Comparison of ENCODE assay signal across 10 mouse cellular contexts in the genomic region with DNA sequence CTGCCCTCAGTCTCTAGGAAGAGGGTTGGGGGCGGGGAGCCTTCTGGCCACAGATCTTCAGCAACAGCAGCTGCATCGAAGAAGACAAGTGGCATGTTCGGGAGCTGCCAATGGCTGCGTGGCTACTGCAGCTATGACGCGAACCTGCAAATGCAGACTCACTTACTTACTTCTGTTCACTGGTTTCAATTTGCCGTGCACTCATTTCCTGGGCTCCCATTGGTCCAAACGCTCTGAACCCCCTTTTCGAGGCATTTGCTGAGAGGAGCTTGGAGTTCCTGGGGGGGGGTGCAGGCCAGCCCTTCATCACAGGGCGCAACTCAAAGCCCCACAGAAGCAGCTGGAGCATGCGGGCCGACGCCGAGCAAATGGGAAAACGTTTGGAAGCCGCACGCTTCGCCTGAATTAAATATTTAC.
DNase-seq lines count a peak whose midpoint lies in the region; ATAC-seq and TF ChIP-seq lines count a peak whose summit lies in the region.
"Had no signal": no experiment of that assay in that cellular context is flagged by ENCODE, and none has a peak within 500 bp of the region (broad histone marks: within the 10 kb centered on the region; RNA-seq: fewer than 3 reads in every experiment).

No protein-coding gene starts in this region.

- no peak overlapping the region for H3K9ac ChIP-seq in limb, embryonic 12.5 days (replicated peaks)
- H3K9ac ChIP-seq in limb, embryonic 14.5 days (ENCODE audit: low read depth, low read length, severe bottlenecking), result no peak overlapping the region
- H3K9ac ChIP-seq in stomach, embryonic 15.5 days, result no peak overlapping the region

- no peak overlapping the region for H3K4me2 ChIP-seq in limb, embryonic 12.5 days
- peak overlapping the region; percentile 13 for H3K4me2 ChIP-seq in limb, embryonic 14.5 days (replicated peaks; ENCODE audit: low read depth, low read length, severe bottlenecking)
- H3K4me2 ChIP-seq in stomach, embryonic 15.5 days, result peak overlapping the region; percentile 44
- H3K4me2 ChIP-seq: heart, embryonic 11.5 days had no signal

- H3K36me3 ChIP-seq in limb, embryonic 12.5 days, result no peaks in the 10 kb centered on the region
- H3K36me3 ChIP-seq in limb, embryonic 10.5 days, result no peaks in the 10 kb centered on the region
- H3K36me3 ChIP-seq in limb, embryonic 14.5 days (ENCODE audit: control insufficient read depth, insufficient read depth, low read length), result no peaks in the 10 kb centered on the region
- no peaks in the 10 kb centered on the region for H3K36me3 ChIP-seq in stomach, embryonic 15.5 days

- H3K4me1 ChIP-seq in limb, embryonic 12.5 days (replicated peaks), result peaks cover 18% of the 10 kb centered on the region
- H3K4me1 ChIP-seq in limb, embryonic 10.5 days, result peaks cover 11% of the 10 kb centered on the region
- H3K4me1 ChIP-seq in limb, embryonic 14.5 days (ENCODE audit: control insufficient read depth, insufficient read depth, low read length), result no peaks in the 10 kb centered on the region; the same call in 1 of the 2 replicates
- H3K4me1 ChIP-seq in stomach, embryonic 15.5 days, result no peaks in the 10 kb centered on the region

- TF ChIP-seq CTCF in brain, embryonic 14.5 days (IDR thresholded peaks at IDR 0.05; ENCODE audit: borderline replicate concordance, extremely low read depth, insufficient read depth, insufficient read length), result no peak

- no peak for ATAC-seq in limb, embryonic 12.5 days (ENCODE audit: insufficient number of reproducible peaks, insufficient read depth, low FRiP score, low TSS enrichment, low read depth)
- no peak for ATAC-seq in limb, embryonic 14.5 days (ENCODE audit: low FRiP score, low read depth)
- no peak for ATAC-seq in stomach, embryonic 15.5 days (ENCODE audit: insufficient read depth, low FRiP score, low read depth)
- ATAC-seq in erythroid progenitor cell, adult 5-6 weeks (replicated peaks; ENCODE audit: low FRiP score, poor library complexity, severe bottlenecking), result no peak

- H3K4me3 ChIP-seq in limb, embryonic 12.5 days (replicated peaks), result no peak overlapping the region
- H3K4me3 ChIP-seq in limb, embryonic 10.5 days, result no peak overlapping the region
- H3K4me3 ChIP-seq in limb, embryonic 14.5 days (replicated peaks; ENCODE audit: low read length), result no peak overlapping the region
- no peak overlapping the region for H3K4me3 ChIP-seq in stomach, embryonic 15.5 days (replicated peaks)

- 60% methylated on average over 18 of the region's 18 CpGs for WGBS in limb, embryonic 12.5 days
- WGBS in limb, embryonic 10.5 days, result 68% methylated on average over 18 of the region's 18 CpGs
- WGBS in limb, embryonic 14.5 days, result 33% methylated on average over 18 of the region's 18 CpGs
- WGBS in stomach, embryonic 15.5 days, result 53% methylated on average over 18 of the region's 18 CpGs

- TF ChIP-seq POLR2A in brain, embryonic 14.5 days (IDR thresholded peaks at IDR 0.05; ENCODE audit: borderline replicate concordance, extremely low read depth, insufficient read depth, insufficient read length, poor library complexity, severe bottlenecking), result no peak
- no peak for TF ChIP-seq POLR2A in limb, embryonic 14.5 days (IDR thresholded peaks at IDR 0.05; ENCODE audit: borderline replicate concordance, extremely low read depth, insufficient read depth, insufficient read length)

- intact Hi-C loops in left cerebral cortex, postnatal 10 days (cut with DNase I), result no loop called here

- no peak for DNase-seq in limb, embryonic 10.5 days (ENCODE audit: low spot score)
- DNase-seq in brain, embryonic 14.5 days (ENCODE audit: low read depth), result peak; percentile 68
- no peak for DNase-seq in limb, embryonic 14.5 days (ENCODE audit: low spot score)
- DNase-seq in left cerebral cortex, postnatal 10 days (ENCODE audit: extremely low spot score in 1 of 2, low spot score in 2 of 2), result no peak
- DNase-seq in left cerebral cortex, adult 9 months (ENCODE audit: low spot score in 2 of 2), result no peak
- DNase-seq: spleen, adult 18-20 months had no signal

- H3K27me3 ChIP-seq in limb, embryonic 12.5 days, result peaks cover 19% of the 10 kb centered on the region
- peaks cover 86% of the 10 kb centered on the region for H3K27me3 ChIP-seq in limb, embryonic 10.5 days (ENCODE audit: low read depth, poor library complexity, severe bottlenecking)
- H3K27me3 ChIP-seq in limb, embryonic 14.5 days (ENCODE audit: control insufficient read depth, insufficient read depth, low read length), result no peaks in the 10 kb centered on the region
- no peaks in the 10 kb centered on the region; the same call in 1 of the 2 replicates for H3K27me3 ChIP-seq in stomach, embryonic 15.5 days (replicated peaks)

- peak overlapping the region; percentile 45; the same call in 1 of the 2 replicates for H3K27ac ChIP-seq in limb, embryonic 12.5 days
- H3K27ac ChIP-seq in limb, embryonic 10.5 days, result no peak overlapping the region
- H3K27ac ChIP-seq in limb, embryonic 14.5 days (replicated peaks; ENCODE audit: low read depth, low read length), result no peak overlapping the region
- peak overlapping the region; percentile 21; the same call in 1 of the 2 replicates for H3K27ac ChIP-seq in stomach, embryonic 15.5 days

- no peaks in the 10 kb centered on the region for H3K9me3 ChIP-seq in limb, embryonic 12.5 days
- H3K9me3 ChIP-seq in limb, embryonic 10.5 days (replicated peaks), result no peaks in the 10 kb centered on the region
- no peaks in the 10 kb centered on the region for H3K9me3 ChIP-seq in limb, embryonic 14.5 days (ENCODE audit: control insufficient read depth, low read length)
- H3K9me3 ChIP-seq in stomach, embryonic 15.5 days, result no peaks in the 10 kb centered on the region

Comparison
In these comparisons a context has a peak if more than half of its experiments do, and no peak if none do; other contexts are left out.
1. H3K27ac ChIP-seq: peak in limb, embryonic 12.5 days (single experiment) and stomach, embryonic 15.5 days (single experiment); none in limb, embryonic 10.5 days (single experiment) and limb, embryonic 14.5 days (single experiment).